Mouse (Mus musculus): ENCODE results near the gene Nt5c3.
A peak's percentile ranks its signal among the peaks of the same experiment; 100 is the strongest.
"Not testable (repeated sequence)": the region's sequence is repeated elsewhere in the genome, so short reads cannot be mapped to it uniquely, and the experiment has no call there.

Gene Nt5c3

GRCm38 (mm10) chr6:56903831-56904230 lies 19.9 kb downstream of the Nt5c3 start:
- no peak for DNase-seq

- DNase-seq, result peak; percentile 83
These were observed 20.9 kb downstream of the Nt5c3 start for GRCm38 (mm10) chr6:56902606-56903520.

- peak; percentile 85 for DNase-seq
These were observed 21.8 kb downstream of the Nt5c3 start for GRCm38 (mm10) chr6:56901824-56902386.

GRCm38 (mm10) chr6:56901336-56901735 lies 22.4 kb downstream of the Nt5c3 start:
- DNase-seq, result no peak

GRCm38 (mm10) chr6:56899601-56900000 lies 24.1 kb downstream of the Nt5c3 start:
- DNase-seq, result no peak

- no peak for DNase-seq
These were observed 33.0 kb downstream of the Nt5c3 start for GRCm38 (mm10) chr6:56890762-56891161.

GRCm38 (mm10) chr6:56888561-56888960 lies 35.2 kb downstream of the Nt5c3 start:
- DNase-seq, result no peak

- peak; percentile 24 for DNase-seq
These were observed 44.3 kb downstream of the Nt5c3 start for GRCm38 (mm10) chr6:56879352-56879955.

GRCm38 (mm10) chr6:56877985-56878384 lies 45.7 kb downstream of the Nt5c3 start:
- no peak for DNase-seq

GRCm38 (mm10) chr6:56876870-56877269 lies 46.9 kb downstream of the Nt5c3 start:
- DNase-seq, result peak; percentile 21

GRCm38 (mm10) chr6:56870027-56870426 lies 53.7 kb downstream of the Nt5c3 start:
- no peak for DNase-seq

GRCm38 (mm10) chr6:56868565-56868964 lies 55.2 kb downstream of the Nt5c3 start:
- DNase-seq, result peak; percentile 31

GRCm38 (mm10) chr6:56866899-56867298 lies 56.8 kb downstream of the Nt5c3 start:
- DNase-seq, result not testable (repeated sequence)

- DNase-seq, result peak; percentile 33
These were observed 63.4 kb downstream of the Nt5c3 start for GRCm38 (mm10) chr6:56860205-56860848.

- DNase-seq, result no peak
These were observed 67.0 kb downstream of the Nt5c3 start for GRCm38 (mm10) chr6:56856748-56857147.

- DNase-seq, result no peak
These were observed 68.9 kb downstream of the Nt5c3 start for GRCm38 (mm10) chr6:56854803-56855202.

- DNase-seq, result no peak
These were observed 73.4 kb downstream of the Nt5c3 start for GRCm38 (mm10) chr6:56850315-56850714.

- no peak for DNase-seq
These were observed 74.8 kb downstream of the Nt5c3 start for GRCm38 (mm10) chr6:56848974-56849373.

GRCm38 (mm10) chr6:56844365-56844764 lies 79.4 kb downstream of the Nt5c3 start:
- DNase-seq, result peak; percentile 56

GRCm38 (mm10) chr6:56843229-56843628 lies 80.5 kb downstream of the Nt5c3 start:
- DNase-seq, result no peak

- DNase-seq, result no peak
These were observed 86.1 kb downstream of the Nt5c3 start for GRCm38 (mm10) chr6:56837621-56838020.

- DNase-seq, result no peak
These were observed 86.6 kb downstream of the Nt5c3 start for GRCm38 (mm10) chr6:56837166-56837565.

- DNase-seq, result no peak
These were observed 88.2 kb downstream of the Nt5c3 start for GRCm38 (mm10) chr6:56835532-56835931.

Data from liver (tissue).